Mouse (Mus musculus): ENCODE measurements around the gene Dennd5b. TPM values are rescaled to one million over a fixed set of nuclear protein-coding genes. Genes with fewer than 3 reads are reported as not detected.

The Dennd5b gene
- total and polyA plus RNA-seq, 3 experiments = 0.65 to 1.3 TPM; not detected in 1

DNA sequence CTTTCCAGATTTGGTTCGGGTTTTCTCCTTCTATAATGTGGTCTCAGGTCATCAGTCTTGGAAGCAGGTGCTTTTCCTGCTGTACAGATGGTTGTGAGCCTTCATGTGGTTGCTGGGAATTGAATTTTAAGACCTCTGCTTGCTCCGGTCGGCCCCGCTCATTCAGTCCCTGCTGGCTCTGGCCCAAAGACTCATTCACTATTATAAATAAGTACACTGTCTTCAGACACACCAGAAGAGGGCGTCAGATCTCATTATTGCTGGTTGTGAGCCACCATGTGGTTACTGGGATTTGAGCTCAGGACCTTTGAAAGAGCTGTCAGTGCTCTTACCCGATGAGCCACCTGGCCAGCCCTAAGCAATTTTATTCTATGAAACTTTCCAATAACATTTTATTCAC is 6.1 kb downstream of the Dennd5b start:
- H3K27ac ChIP-seq (ENCODE audit: control insufficient read depth, low read depth, low read length) = no peak overlapping the region
- H3K4me1 ChIP-seq (ENCODE audit: control insufficient read depth in 1 of 2, insufficient read depth in 2 of 2, low read length in 2 of 2) = no peaks in the 10 kb centered on the region
- H3K79me2 ChIP-seq (ENCODE audit: control insufficient read depth, insufficient read depth, low read length, poor library complexity) = no peaks in the 10 kb centered on the region
- no peaks in the 10 kb centered on the region; a peak in 1 of 4 replicates for H3K27me3 ChIP-seq (ENCODE audit: control insufficient read depth in 1 of 2, insufficient read depth in 2 of 2, low read length in 2 of 2)
- TF ChIP-seq MXI1 (IDR thresholded peaks at IDR 0.05; ENCODE audit: low read depth, low read length) (no peak), UBTF (IDR thresholded peaks at IDR 0.05; ENCODE audit: borderline replicate concordance, insufficient read depth, low read depth, low read length) (no peak), HCFC1 (IDR thresholded peaks at IDR 0.05; ENCODE audit: low read depth, low read length) (no peak), POLR2AphosphoS5 (IDR thresholded peaks at IDR 0.05; ENCODE audit: borderline replicate concordance, low read depth, low read length) (no peak), ZC3H11A (IDR thresholded peaks at IDR 0.05; ENCODE audit: low read depth, low read length) (no peak), MYB (IDR thresholded peaks at IDR 0.05; ENCODE audit: low read depth, low read length) (no peak)
- no peaks in the 10 kb centered on the region; a peak in 1 of 4 replicates for H3K36me3 ChIP-seq (ENCODE audit: control insufficient read depth in 1 of 2, insufficient read depth in 2 of 2, low read length in 2 of 2)
- DNase-seq (ENCODE audit: low read depth, low spot score) = no peak
- no peak overlapping the region for H3K4me3 ChIP-seq (ENCODE audit: control insufficient read depth in 1 of 2, insufficient read depth in 1 of 2, low read depth in 2 of 2, low read length in 2 of 2)
- no peaks in the 10 kb centered on the region for H3K9me3 ChIP-seq (replicated peaks; ENCODE audit: insufficient read depth, low read length)
- no peak overlapping the region for H3K9ac ChIP-seq (ENCODE audit: control insufficient read depth, low read depth, low read length, poor library complexity, severe bottlenecking)

DNA sequence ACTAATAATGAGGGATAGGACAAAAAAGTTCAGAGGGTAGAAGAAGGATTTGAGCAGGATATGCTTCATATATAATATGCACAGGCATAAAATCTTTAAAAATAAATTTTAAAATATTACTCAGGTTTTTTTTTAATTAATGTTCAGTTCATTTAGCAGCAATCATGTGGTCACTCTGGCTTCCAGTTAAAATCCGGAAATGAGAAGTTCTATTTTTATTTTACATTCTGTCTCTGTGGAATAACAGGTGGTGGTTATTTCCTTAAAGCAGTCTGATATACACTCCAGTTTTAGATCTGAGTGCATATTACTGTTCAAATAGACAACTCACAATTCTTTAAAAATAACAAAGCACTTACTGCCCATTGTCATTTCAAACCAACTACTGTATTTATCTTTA is 6.9 kb downstream of the Dennd5b start:
- no peaks in the 10 kb centered on the region; a peak in 1 of 4 replicates for H3K36me3 ChIP-seq (ENCODE audit: control insufficient read depth in 1 of 2, insufficient read depth in 2 of 2, low read length in 2 of 2)
- TF ChIP-seq UBTF (IDR thresholded peaks at IDR 0.05; ENCODE audit: borderline replicate concordance, insufficient read depth, low read depth, low read length) = no peak
- no peak for TF ChIP-seq GABPA (IDR thresholded peaks at IDR 0.05; ENCODE audit: low read depth, low read length)
- TF ChIP-seq ETS1 (IDR thresholded peaks at IDR 0.05; ENCODE audit: low read depth, low read length) = no peak
- TF ChIP-seq RCOR1 (IDR thresholded peaks at IDR 0.05; ENCODE audit: low read depth, low read length) = no peak
- no peak for TF ChIP-seq RAD21 (IDR thresholded peaks at IDR 0.05; ENCODE audit: low read depth, low read length)
- no peak for TF ChIP-seq ZC3H11A (IDR thresholded peaks at IDR 0.05; ENCODE audit: low read depth, low read length)
- no peak for TF ChIP-seq SIN3A (IDR thresholded peaks at IDR 0.05; ENCODE audit: low read length)
- no peak for TF ChIP-seq CHD2 (IDR thresholded peaks at IDR 0.05; ENCODE audit: low read length)
- no peak for TF ChIP-seq POLR2A (IDR thresholded peaks at IDR 0.05; ENCODE audit: control insufficient read depth in 1 of 2, insufficient read depth in 1 of 2, low read depth in 1 of 2, low read length in 2 of 2, poor library complexity in 1 of 2)
- no peak for TF ChIP-seq ELF1 (IDR thresholded peaks at IDR 0.05; ENCODE audit: low read depth, low read length)
- TF ChIP-seq POLR2AphosphoS2 (IDR thresholded peaks at IDR 0.05; ENCODE audit: low read length) = no peak
- no peak for TF ChIP-seq E2F4 (IDR thresholded peaks at IDR 0.05; ENCODE audit: borderline replicate concordance, low read depth, low read length)
- TF ChIP-seq TAL1 (IDR thresholded peaks at IDR 0.05; ENCODE audit: low read length) = no peak
- no peak for TF ChIP-seq BHLHE40 (IDR thresholded peaks at IDR 0.05; ENCODE audit: borderline replicate concordance, low read depth, low read length)

More for the DNA sequence above, 6.9 kb downstream of the Dennd5b start:
- no peak overlapping the region for H3K27ac ChIP-seq (ENCODE audit: control insufficient read depth, low read depth, low read length)
- no peaks in the 10 kb centered on the region; a peak in 1 of 4 replicates for H3K27me3 ChIP-seq (ENCODE audit: control insufficient read depth in 1 of 2, insufficient read depth in 2 of 2, low read length in 2 of 2)
- H3K4me1 ChIP-seq (ENCODE audit: control insufficient read depth in 1 of 2, insufficient read depth in 2 of 2, low read length in 2 of 2) = no peaks in the 10 kb centered on the region
- no peak for DNase-seq (ENCODE audit: low read depth, low spot score)
- H3K9ac ChIP-seq (ENCODE audit: control insufficient read depth, low read depth, low read length, poor library complexity, severe bottlenecking) = no peak overlapping the region
- no peaks in the 10 kb centered on the region for H3K79me2 ChIP-seq (ENCODE audit: control insufficient read depth, insufficient read depth, low read length, poor library complexity)
- no peaks in the 10 kb centered on the region for H3K9me3 ChIP-seq (replicated peaks; ENCODE audit: insufficient read depth, low read length)
- no peak overlapping the region for H3K4me3 ChIP-seq (ENCODE audit: control insufficient read depth in 1 of 2, insufficient read depth in 1 of 2, low read depth in 2 of 2, low read length in 2 of 2)

Measured in MEL (cell line).